Mouse (Mus musculus) c-Kit-negative CD71-positive TER-119-positive erythroid progenitor cells, embryonic 14.5 days (primary cell): Measurements from ENCODE around the gene Ankrd2.

ENCODE experiments used
- DNase-seq: peaks from one replicate; pipeline ENCODE4 v3.0.0-alpha.2; 2013; ENCODE audit warnings: low read depth, low spot score

The Ankrd2 gene

DNA sequence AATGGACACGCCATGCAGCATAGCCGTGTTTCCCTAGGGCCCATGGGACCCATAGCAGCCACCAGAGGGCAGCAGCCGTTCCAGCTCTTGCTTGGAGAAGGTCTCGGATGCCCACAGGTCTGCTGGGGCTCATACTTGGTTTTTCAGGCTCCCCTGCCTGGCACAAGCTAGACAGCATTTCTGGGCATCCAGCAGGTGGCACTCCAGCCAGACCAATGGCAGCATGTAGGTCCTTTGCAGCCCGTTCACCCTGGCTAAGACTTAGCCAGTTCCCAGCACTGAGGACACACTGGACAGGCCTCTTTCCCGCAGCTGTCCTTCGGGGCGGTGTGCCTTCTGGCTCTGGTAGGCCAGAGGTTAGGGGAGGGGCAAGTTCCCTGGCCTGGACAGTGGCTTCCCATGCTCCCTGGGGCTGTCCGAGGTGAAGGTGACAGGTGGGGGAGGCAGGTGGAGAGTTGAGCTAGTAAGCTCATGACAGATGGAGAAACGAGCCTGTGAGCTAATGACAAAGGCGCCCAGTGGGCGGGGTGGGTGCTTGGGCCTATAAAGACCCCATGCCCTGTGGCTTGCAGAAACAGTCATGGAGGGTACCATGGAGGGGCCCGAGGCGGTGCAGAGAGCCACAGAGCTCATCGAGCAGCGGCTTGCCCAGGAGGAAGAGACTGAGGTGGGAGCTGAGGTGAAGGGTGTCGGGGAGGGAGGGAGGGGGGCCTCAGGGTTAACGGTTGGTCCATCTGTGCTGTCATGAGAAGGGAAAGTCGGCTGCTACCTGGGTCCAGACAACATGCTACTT is at the start of gene Ankrd2:
TSS of gene Ankrd2 (plus strand) at position 545 of the 793 bp plus-strand sequence.
- DNase-seq, result no peak

DNA sequence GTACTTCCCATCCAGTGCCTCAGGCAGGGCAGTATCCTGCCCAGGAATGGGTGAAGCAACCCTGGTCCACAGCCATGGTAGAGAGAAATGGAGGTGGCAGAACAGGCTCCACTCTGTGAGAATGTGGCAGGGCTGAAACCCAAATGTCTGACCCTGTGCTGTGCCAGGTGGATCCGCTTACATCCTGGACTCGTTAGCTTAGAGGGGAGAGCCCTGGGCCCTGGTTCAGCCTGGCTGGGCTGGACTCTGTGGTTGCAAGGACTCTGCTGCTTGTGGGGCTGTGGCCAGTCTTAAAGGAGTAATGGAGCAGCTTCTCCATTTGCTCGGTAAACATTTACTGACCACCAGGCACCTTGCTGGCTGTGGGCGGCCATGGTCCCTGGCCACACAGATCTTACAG is 48.6 kb upstream of the Ankrd2 start:
- no peak for DNase-seq

DNA sequence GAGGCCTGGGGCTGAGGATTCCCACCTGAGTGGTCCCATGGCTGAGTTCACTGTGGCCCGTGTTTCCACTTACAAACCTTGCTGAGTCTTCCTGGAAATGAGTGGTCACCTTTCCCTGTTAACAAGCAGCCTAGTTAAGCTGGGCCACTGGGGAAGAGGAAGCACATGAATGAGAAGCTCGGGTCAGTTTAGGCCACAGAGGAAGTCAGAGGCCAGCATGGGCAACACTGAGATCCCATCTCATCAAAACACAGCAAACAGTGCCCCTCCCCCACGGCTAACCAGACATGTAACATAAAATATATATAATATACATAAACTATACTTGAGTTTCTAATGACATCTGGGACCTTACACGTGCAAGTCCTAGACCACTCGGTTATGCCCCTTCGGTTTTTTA is 46.0 kb upstream of the Ankrd2 start:
- DNase-seq, result no peak

DNA sequence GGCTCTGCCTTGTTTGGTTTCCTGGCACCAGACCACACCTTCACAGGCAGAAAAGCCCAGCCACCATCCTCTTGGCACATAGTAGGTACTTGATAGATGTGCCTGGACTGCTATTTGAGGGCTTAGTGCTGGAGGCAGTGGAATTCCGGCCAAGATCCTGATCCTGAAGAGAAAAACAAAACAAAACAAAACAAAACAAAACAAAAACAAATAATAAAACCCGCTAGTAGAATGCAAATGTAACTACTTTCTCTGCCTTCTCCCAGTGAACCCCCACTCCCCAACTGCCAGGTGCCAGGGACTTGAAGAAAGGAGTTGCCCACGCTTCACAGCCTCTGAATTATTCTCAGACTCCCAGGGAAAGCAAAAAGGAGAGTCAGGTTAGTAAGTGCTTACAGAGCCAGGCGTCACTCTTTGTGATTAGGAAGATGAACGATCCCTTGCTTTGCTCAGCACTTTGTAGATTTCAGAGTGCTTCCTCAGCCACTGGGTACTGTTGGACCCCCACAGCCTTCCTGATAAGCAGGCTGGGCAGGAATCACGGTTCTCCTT is 43.8 kb upstream of the Ankrd2 start:
- no peak for DNase-seq

DNA sequence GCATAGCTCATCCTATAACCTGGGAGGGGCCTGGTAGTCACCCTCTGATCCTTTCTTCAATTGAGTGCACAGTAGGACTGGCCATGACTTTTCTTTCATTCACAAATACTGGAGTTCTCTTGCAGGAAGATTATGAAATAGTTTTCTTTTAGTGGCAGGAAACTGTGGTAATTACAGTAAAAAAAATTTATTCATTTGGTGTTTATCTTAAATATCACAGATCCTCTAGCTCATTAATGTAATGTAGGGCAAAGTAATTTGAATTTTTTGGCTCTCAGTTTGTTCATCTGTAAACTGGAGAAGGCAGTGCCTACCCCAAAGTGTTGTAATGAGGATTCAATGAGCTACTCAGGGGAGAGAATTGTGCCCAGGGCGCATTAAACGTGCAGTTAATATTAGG is 42.8 kb upstream of the Ankrd2 start:
- DNase-seq, result no peak

DNA sequence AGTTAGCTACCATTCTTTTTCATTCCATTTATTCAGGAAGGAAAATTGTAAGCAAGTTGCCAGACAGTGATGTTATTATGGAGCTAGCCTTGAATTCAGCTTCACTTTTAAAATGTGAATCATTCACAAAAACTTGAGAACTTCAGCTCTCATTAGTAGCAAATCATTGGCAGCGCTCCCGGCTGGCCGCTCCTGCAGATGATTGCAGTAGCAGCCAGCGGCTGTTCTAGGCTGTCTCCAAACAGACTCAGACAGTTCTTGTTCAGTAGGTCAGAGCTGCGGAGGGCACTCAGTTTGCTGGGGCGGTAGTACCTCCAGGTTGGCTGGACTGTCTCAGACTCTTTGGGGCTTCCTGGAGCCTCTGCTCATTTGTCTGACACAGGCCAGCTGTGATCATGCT is 42.3 kb upstream of the Ankrd2 start:
- DNase-seq, result no peak

DNA sequence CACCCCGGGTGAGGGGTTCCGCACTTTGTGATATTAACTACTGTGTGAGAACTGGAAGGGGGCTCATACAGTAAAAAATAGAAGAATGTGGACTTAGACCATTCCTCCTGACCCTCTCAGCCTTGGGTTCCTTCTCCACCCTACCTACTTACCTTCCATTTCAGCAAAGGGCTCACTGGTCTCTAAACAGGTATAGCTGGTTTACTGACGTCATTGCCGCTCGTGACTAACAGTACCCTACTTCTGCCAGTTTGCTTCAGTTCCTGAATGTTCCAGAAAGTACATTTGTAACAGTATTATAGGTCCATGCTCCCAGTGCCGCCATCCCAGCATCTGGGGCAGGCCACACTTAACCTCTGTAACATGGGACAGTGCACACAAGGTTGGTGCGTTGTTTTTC is 41.8 kb upstream of the Ankrd2 start:
- DNase-seq, result no peak

DNA sequence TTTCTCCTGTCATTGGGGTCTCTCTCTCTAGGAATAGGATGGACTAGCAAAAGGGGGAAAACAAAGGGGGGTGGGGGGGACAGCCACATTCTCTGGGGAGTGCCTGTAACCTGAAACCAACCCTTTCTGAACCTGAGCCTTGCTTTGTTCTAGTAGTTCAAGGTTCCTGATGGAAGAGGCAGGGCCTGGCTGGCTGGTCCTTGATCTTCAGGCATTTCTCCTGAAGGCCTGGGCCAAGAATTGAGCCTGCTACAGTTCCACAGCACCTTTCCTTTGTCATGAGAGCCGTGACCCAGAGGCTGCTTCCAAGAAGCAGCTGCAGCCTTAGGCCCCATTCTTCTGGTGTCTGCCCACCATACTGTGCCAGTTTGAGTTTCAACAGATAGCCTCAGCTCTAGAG is 40.3 kb upstream of the Ankrd2 start:
- no peak for DNase-seq

DNA sequence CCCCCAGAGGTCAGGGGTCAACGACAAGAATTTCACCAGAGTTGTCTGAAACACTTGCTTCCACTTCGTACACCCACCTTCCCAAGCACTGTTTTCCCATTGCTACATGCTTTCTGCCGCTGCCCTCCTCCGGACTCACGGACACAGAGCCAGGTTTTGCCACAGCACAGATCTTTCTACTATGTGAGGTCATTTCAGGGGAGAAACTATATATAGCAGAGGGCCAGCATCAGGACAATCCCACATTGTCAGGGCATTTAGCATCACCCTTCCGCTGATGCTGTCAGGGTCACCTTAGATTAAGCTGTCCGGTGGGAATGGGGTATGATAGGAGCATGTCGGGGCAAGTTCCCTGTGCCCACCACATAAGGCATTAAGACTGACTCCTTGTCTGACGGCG is 38.7 kb upstream of the Ankrd2 start:
- DNase-seq, result no peak

DNA sequence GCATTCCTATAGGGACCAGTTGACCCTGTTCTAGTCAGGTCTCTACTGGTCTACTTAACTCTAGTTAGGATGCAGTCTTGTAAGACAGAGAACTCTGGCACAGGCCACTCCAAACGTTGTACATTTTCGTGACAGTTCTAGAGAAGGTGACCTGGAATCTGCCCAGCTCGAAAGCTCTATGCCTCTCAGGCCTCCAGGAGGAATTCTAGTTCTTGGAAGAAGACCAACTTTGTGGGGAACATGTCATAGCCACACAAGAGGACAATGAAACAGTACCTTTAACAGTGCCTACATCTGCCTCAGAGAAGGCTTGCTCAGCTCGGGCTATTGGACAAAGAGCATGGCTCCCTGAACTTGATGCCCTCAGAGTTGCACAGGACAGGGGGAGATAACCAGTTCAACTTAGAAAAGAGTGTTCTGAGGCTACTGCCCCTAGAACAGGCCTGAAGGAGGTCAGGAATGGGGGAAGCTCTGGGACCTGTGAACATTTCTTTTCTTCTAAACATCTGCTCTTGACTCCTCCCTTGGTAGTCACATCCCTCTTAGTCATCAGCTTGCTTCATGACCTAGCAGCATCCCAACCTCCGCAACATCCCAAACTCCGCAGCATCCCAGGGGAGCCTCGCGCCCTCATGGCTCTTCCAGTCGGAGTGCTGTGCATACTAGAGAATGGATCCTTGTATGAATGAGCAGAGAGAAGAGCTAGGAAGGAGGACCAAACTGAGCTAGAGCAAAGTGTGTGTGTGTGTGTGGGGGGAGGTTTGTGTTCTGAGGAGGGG is 36.8 kb upstream of the Ankrd2 start:
- DNase-seq, result no peak

DNA sequence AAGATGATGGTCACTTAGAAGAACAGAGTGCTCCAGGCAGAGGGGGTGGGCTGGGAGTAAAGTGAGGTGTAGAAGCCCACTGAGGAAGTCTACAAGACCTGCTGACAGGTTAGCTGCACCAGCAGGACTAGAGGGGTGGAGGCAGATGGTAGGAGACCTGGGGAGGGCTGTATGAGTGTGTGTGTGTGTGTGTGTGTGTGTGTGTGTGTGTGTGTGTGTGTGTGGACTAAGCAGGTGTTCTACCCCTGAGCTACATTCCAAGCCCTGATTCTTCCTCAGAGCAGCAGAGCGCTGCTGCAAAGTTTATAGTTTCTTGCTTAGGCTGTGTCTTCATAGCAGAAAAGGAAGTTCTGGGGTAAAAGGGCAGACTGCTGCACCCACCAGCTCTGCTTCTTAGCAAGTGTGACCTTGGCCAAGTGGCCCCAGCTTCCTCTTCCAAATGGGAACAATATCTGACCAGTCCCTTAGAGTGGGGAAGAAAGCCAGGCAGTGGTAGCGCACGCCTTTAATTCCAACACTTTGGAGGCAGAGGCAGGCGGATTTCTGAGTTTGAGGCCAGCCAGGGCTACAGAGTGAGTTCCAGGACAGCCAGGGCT is 36.0 kb upstream of the Ankrd2 start:
- no peak for DNase-seq

DNA sequence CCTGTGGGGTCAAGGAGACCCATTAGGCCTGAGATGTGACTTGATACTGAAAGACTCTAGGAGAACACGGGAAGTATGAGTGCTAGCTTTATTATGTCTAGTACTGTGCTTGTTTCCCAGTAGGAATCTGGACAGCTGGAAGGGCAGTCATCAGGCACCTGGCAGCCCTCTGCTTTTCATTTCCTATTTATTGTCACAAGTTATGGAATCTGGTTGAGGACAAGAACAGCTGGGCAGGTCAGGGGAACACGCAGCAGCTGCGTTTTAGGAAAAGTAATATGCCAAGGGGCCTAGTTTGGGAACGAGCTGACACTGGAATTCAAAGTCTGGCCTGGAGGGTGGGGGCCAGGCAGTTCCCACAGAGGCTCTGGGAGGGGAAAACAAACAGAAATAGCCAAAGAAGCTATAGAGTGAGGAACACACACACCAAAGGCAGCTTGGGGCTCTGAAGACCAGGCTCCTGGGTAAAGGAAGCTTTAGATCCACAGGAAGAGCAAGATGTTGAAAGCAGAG is 35.3 kb upstream of the Ankrd2 start:
- DNase-seq, result no peak

DNA sequence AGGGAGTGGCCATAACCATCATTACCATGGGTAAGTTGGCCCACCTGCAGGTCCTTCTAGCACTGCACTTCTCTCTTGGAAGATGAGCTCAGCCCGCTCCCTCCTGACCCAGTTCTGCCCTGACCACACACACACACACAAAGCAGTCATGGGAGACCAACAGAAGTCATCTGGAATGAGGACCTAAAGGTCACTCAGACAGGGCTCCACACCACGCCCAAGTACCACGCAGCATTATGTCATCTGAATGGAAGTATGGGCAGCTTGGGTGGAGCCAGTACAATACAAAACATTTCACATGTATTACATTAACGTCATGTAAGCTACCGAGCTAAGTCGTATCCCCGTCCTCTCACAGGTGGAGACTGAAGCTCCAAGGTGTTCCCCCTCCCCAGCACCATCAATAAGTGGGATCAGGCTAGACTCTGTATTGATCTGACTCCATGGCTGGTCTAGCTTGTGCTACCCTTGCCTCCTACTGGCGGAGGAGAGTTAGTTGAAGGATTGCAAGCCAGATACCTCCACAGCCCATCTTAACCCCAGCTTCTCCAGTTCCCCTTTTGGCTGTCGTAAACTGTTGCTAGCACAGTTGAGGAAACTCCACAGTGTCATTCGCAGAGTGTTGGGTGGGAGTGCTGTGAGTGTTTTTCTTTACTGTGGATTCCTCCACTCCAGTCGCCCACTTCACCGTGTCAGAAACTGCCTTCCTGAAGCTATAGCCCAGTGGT is 34.4 kb upstream of the Ankrd2 start:
- no peak for DNase-seq

DNA sequence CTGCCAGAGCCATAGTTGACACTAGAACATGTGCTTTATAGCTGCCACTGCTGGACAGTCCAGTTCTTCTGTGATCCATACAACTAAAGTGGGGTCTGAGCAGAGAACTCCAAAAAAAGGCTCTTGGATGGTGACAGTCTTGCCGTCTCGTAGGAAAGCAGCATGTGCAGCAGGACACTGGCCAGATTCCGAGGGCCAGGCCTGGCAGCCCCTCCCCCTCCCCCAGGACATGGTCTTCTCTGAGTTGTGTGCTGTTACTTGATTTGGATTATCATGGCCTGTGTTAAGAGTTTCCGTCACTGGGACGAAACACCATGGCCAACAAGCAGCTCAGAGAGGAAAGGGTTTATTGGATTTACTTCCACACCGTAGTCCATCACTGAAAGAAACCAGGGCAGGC is 31.5 kb upstream of the Ankrd2 start:
- no peak for DNase-seq

DNA sequence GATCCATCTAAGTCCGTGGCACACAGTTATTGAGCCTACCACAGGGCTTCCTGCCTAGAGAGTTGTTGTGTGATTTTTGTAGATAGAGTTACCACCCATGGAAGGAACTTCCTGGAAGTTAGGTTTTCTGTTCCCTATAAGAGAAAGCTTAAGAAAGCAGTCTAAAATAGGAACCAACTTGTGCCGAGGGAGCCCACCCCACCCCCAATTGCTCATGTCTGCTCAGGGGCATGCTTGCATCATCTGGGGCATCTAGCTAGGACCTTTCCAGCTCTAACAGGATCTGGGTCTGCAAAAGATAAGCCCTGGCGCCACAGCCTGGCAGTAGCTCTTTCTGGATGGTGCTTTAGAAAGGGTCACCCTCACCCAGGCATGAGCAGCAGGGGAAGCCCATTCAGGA is 30.2 kb upstream of the Ankrd2 start:
- no peak for DNase-seq

DNA sequence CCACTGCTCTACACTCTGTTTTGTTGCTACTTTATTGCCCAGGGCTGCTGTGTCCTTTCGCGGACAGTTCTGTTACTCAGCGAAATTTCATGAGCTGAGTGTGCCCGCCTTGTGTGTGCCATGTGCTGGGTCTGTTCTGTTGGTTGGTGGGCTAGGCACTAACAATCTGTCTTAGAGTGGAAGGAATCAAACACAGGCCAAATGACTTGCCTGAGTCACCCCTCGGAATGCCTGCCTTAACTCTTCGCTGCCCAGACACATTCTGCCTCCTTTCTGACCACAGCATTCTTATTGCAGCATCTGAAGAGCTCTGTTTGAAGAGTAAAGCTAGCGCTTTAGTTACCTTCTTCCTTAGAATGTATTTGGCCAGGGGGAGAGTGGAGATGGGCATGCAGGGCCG is 29.2 kb upstream of the Ankrd2 start:
- DNase-seq, result no peak

DNA sequence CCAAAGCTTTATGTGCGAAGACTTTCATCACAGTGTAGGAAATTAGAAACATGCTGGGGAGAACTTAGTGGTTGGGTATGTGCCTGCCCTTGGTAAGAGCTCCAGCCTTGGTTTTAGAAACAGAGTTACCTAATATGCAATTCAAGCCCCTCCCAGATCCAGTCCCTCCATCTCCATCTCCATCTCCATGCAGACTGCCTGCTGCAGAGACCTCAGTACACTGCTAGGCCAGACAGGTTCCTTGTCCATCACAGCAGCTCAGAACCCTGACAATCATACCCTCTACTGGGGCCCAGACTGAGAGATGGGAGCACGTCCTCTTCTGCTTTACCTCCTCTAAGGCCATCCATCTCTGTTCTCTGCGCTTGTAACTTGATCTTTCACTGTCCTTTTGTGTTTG is 27.2 kb upstream of the Ankrd2 start:
- DNase-seq, result no peak

DNA sequence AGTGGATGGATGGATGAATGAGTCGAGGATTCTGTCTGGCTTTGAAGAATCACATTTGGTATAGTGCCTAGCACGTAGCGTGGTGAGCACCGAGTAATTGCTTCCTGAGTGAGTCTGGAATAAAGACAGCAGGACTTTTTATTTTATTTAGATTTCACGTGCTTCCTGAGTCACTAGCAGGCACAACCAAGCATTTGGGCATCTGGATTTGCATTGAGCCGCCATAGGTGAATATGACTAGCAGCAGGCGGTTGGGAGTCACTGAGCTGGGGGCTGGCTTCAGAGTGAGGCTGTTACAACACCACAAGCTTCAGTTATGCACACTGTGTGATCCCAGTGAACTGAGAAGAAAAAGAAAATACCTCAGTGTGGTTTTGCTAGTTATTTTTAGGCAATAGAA is 26.7 kb upstream of the Ankrd2 start:
- DNase-seq, result no peak

DNA sequence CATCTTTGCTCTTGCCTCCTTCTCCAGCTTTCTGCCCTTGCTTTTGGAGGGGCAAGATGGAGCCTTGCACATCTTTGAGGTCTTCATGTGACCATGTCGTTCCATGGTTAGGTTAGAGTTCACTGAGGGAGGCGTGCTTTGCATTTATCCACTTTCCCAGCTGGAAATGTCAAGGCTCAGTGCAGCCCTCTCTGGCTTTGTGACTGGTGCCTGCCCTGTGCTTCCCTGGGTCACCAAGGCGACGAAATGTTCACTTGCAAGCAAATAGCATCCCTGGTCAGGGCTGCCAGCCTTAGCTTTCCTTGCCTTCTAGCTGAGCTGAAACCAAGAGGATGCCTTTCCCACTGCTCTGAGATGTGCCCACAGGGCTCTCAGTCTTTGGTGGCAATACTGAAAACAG is 25.4 kb upstream of the Ankrd2 start:
- no peak for DNase-seq

DNA sequence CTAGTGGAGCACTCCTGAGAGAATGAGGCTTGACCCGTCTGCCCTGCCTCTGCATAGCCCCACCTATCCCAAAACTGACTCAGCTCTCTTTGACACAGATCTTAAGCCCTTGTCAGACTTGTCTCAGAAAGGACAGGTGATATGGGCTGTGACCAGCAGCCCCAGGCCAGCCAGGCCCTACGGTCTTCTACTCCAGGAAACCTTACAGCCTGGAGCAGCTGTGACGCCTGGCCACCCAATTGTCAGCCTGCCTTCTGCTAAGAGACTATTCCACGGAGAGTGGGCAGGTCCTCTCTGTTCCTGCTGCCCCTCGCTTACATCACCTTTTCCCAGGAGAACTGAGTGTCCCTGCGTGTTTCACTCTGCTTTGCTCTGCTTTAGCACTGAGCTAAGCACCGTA is 24.7 kb upstream of the Ankrd2 start:
- no peak for DNase-seq

DNA sequence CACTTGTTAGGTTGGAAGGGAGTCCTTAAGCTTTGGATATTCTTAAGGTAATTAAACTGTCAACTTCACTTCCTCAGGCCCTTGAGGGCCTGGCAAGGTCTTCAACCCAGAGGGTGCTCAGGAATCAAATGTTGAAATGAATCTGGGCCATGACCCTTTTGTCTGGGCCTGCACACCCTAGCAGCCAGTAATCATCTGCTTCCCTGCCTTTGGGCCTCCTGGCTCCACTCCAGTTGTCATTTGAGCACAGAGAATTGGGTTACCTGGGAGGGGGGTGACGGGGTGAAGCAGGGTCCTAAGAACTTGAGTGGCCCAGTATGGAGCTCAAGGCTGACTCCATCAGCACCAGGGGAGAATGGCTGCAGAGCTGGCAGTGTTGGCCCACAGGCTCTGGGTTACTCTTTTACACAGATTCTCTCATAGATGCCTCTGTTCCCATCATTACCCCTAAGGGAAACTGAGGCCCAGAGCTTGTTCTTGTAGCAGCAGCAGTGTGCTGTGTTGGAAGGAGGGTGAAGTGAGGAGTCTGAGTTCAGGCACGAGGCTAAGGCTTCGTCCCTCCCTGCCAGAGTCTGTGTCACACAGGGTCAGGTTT is 21.5 kb upstream of the Ankrd2 start:
- DNase-seq, result no peak
